Mouse (Mus musculus): ENCODE measurements around the gene Enoph1. TPM values are rescaled to one million over a fixed set of nuclear protein-coding genes. Genes with fewer than 3 reads are reported as not detected.

Gene Enoph1
- polyA plus RNA-seq, 1 experiment from 2014 or later: 31.5 TPM

- Histone ChIP-seq H3K4me2 (ENCODE audit: low read length) (peak overlapping the region; percentile 30), H3K36me3 (ENCODE audit: insufficient read depth, low read length) (no peaks in the 10 kb centered on the region), H3K27me3 (ENCODE audit: insufficient read depth, low read length) (no peaks in the 10 kb centered on the region), H3K4me3 (replicated peaks; ENCODE audit: low read depth, low read length) (no peak overlapping the region; the same call in 1 of the 2 replicates), H3K4me1 (replicated peaks; ENCODE audit: insufficient read depth, low read length) (no peaks in the 10 kb centered on the region), H3K9ac (ENCODE audit: low read depth, low read length) (no peak overlapping the region), H3K27ac (no peak overlapping the region), H3K9me3 (replicated peaks; ENCODE audit: low read length) (no peaks in the 10 kb centered on the region)
- WGBS: 29% methylated on average over 36 of the region's 36 CpGs
- ATAC-seq (replicated peaks; ENCODE audit: low FRiP score, low read depth): no peak
- no peak for TF ChIP-seq CTCF (IDR thresholded peaks at IDR 0.05; ENCODE audit: low read depth)
- DNase-seq (ENCODE audit: low spot score): peak; percentile 41
Observed at GRCm38 (mm10) chr5:100079040-100079930, 39.5 kb downstream of the Enoph1 start.

- TF ChIP-seq CTCF (IDR thresholded peaks at IDR 0.05; ENCODE audit: low read depth): no peak
- no peaks in the 10 kb centered on the region for H3K9me3 ChIP-seq (replicated peaks; ENCODE audit: low read length)
- no peak overlapping the region for H3K9ac ChIP-seq (ENCODE audit: low read depth, low read length)
- no peaks in the 10 kb centered on the region for H3K27me3 ChIP-seq (ENCODE audit: insufficient read depth, low read length)
- no peak for DNase-seq (ENCODE audit: low spot score)
- peak overlapping the region; percentile 30 for H3K4me2 ChIP-seq (ENCODE audit: low read length)
- WGBS: 59% methylated on average over 8 of the region's 8 CpGs
- no peak overlapping the region for H3K4me3 ChIP-seq (replicated peaks; ENCODE audit: low read depth, low read length)
- no peaks in the 10 kb centered on the region for H3K36me3 ChIP-seq (ENCODE audit: insufficient read depth, low read length)
- no peak for ATAC-seq (replicated peaks; ENCODE audit: low FRiP score, low read depth)
- H3K27ac ChIP-seq: no peak overlapping the region
- no peaks in the 10 kb centered on the region for H3K4me1 ChIP-seq (replicated peaks; ENCODE audit: insufficient read depth, low read length)
Observed at GRCm38 (mm10) chr5:100079931-100080275, 40.1 kb downstream of the Enoph1 start.

GRCm38 (mm10) chr5:100082006-100082405 lies 42.2 kb downstream of the Enoph1 start:
- no peak overlapping the region for H3K4me3 ChIP-seq (replicated peaks; ENCODE audit: low read depth, low read length)
- 83% methylated on average over 4 of the region's 4 CpGs for WGBS

GRCm38 (mm10) chr5:100083953-100084562 lies 44.3 kb downstream of the Enoph1 start:
- DNase-seq (ENCODE audit: low spot score) (peak; percentile 42), ATAC-seq (replicated peaks; ENCODE audit: low FRiP score, low read depth) (no peak)
- no peak for TF ChIP-seq CTCF (IDR thresholded peaks at IDR 0.05; ENCODE audit: low read depth)
- no peak overlapping the region for H3K9ac ChIP-seq (ENCODE audit: low read depth, low read length)
- no peak overlapping the region for H3K4me2 ChIP-seq (ENCODE audit: low read length)
- H3K4me1 ChIP-seq (replicated peaks; ENCODE audit: insufficient read depth, low read length): no peaks in the 10 kb centered on the region
- no peak overlapping the region for H3K27ac ChIP-seq
- H3K36me3 ChIP-seq (ENCODE audit: insufficient read depth, low read length): no peaks in the 10 kb centered on the region
- no peak overlapping the region for H3K4me3 ChIP-seq (replicated peaks; ENCODE audit: low read depth, low read length)
- H3K9me3 ChIP-seq (replicated peaks; ENCODE audit: low read length): no peaks in the 10 kb centered on the region
- H3K27me3 ChIP-seq (ENCODE audit: insufficient read depth, low read length): no peaks in the 10 kb centered on the region
- 42% methylated on average over 12 of the region's 12 CpGs for WGBS

More at GRCm38 (mm10) chr5:100082006-100082405, 42.2 kb downstream of the Enoph1 start:
- Histone ChIP-seq H3K4me1 (replicated peaks; ENCODE audit: insufficient read depth, low read length) (no peaks in the 10 kb centered on the region), H3K4me2 (ENCODE audit: low read length) (no peak overlapping the region), H3K9me3 (replicated peaks; ENCODE audit: low read length) (no peaks in the 10 kb centered on the region), H3K9ac (ENCODE audit: low read depth, low read length) (no peak overlapping the region), H3K27ac (no peak overlapping the region), H3K27me3 (ENCODE audit: insufficient read depth, low read length) (no peaks in the 10 kb centered on the region), H3K36me3 (ENCODE audit: insufficient read depth, low read length) (no peaks in the 10 kb centered on the region)
- TF ChIP-seq CTCF (IDR thresholded peaks at IDR 0.05; ENCODE audit: low read depth): no peak
- ATAC-seq (replicated peaks; ENCODE audit: low FRiP score, low read depth): no peak
- DNase-seq (ENCODE audit: low spot score): no peak

GRCm38 (mm10) chr5:100085097-100085496 lies 45.3 kb downstream of the Enoph1 start:
- no peak for ATAC-seq (replicated peaks; ENCODE audit: low FRiP score, low read depth)
- Histone ChIP-seq H3K4me2 (ENCODE audit: low read length) (no peak overlapping the region), H3K4me3 (replicated peaks; ENCODE audit: low read depth, low read length) (no peak overlapping the region), H3K4me1 (replicated peaks; ENCODE audit: insufficient read depth, low read length) (no peaks in the 10 kb centered on the region), H3K9ac (ENCODE audit: low read depth, low read length) (no peak overlapping the region), H3K27me3 (ENCODE audit: insufficient read depth, low read length) (no peaks in the 10 kb centered on the region), H3K27ac (no peak overlapping the region), H3K36me3 (ENCODE audit: insufficient read depth, low read length) (no peaks in the 10 kb centered on the region), H3K9me3 (replicated peaks; ENCODE audit: low read length) (no peaks in the 10 kb centered on the region)
- TF ChIP-seq CTCF (IDR thresholded peaks at IDR 0.05; ENCODE audit: low read depth): no peak
- WGBS: 51% methylated on average over 8 of the region's 8 CpGs
- no peak for DNase-seq (ENCODE audit: low spot score)

GRCm38 (mm10) chr5:100090515-100091262 lies 50.9 kb downstream of the Enoph1 start:
- peaks cover 14% of the 10 kb centered on the region; the same call in 1 of the 2 replicates for H3K4me1 ChIP-seq (replicated peaks; ENCODE audit: insufficient read depth, low read length)
- no peak for DNase-seq (ENCODE audit: low spot score)
- no peaks in the 10 kb centered on the region for H3K36me3 ChIP-seq (ENCODE audit: insufficient read depth, low read length)
- WGBS: 32% methylated on average over 12 of the region's 12 CpGs
- no peak for TF ChIP-seq CTCF (IDR thresholded peaks at IDR 0.05; ENCODE audit: low read depth)
- no peaks in the 10 kb centered on the region for H3K27me3 ChIP-seq (ENCODE audit: insufficient read depth, low read length)
- no peak overlapping the region for H3K9ac ChIP-seq (ENCODE audit: low read depth, low read length)
- H3K27ac ChIP-seq: no peak overlapping the region
- H3K4me2 ChIP-seq (ENCODE audit: low read length): no peak overlapping the region
- ATAC-seq (replicated peaks; ENCODE audit: low FRiP score, low read depth): no peak
- no peak overlapping the region for H3K4me3 ChIP-seq (replicated peaks; ENCODE audit: low read depth, low read length)
- no peaks in the 10 kb centered on the region for H3K9me3 ChIP-seq (replicated peaks; ENCODE audit: low read length)

Data from kidney, postnatal 0 days (tissue).